Mouse (Mus musculus): ENCODE measurements at regions not wholly inside any gene's neighbourhood (a gene's known extent, or its start where the extent isn't known, plus 50 kb on each side); places are given as distances from the start of the nearest gene placed in this dataset.

- H3K4me3 ChIP-seq (replicated peaks; ENCODE audit: insufficient read depth, low read depth, low read length): no peak overlapping the region
- WGBS: 78% methylated on average over 5 of the region's 5 CpGs
- no peak overlapping the region for H3K27ac ChIP-seq (ENCODE audit: insufficient read depth, low read length)
- no peak for DNase-seq
- no peaks in the 10 kb centered on the region for H3K4me1 ChIP-seq (ENCODE audit: control insufficient read depth, insufficient read depth, low read length)
- TF ChIP-seq CTCF (IDR thresholded peaks at IDR 0.05; ENCODE audit: borderline replicate concordance, insufficient read depth, low read depth, low read length) (no peak), POLR2A (IDR thresholded peaks at IDR 0.05; ENCODE audit: borderline replicate concordance, insufficient read depth, low read length) (no peak)
- H3K27me3 ChIP-seq (ENCODE audit: control insufficient read depth, insufficient read depth, low read length): no peaks in the 10 kb centered on the region
Observed at GRCm38 (mm10) chr11:57917974-57918373, 85.4 kb upstream of the Hand1 start.

DNA sequence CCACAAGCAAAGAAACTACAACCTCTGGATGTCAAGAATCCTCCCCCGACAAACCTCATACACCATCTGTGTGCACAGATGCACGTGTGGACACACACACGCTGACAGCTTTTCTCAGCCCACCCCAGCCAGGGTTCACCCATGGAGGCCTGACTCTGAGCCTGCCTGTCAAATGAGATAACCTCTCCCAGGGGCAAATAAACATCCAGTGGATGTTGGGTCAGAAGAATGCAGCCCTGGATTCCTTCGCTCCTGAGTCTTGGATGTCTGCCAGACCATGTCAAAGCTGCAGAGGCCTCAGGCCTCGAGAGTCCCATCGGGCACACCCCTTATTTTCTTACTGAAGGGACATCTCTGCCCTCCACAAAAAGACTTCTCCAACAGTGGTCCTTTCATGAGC lies 83.4 kb upstream of the Hand1 start:
- WGBS: 14% methylated on average over 6 of the region's 6 CpGs
- Histone ChIP-seq H3K27me3 (ENCODE audit: control insufficient read depth, insufficient read depth, low read length) (no peaks in the 10 kb centered on the region), H3K4me3 (replicated peaks; ENCODE audit: insufficient read depth, low read depth, low read length) (no peak overlapping the region), H3K4me1 (ENCODE audit: control insufficient read depth, insufficient read depth, low read length) (no peaks in the 10 kb centered on the region), H3K27ac (ENCODE audit: insufficient read depth, low read length) (no peak overlapping the region)
- DNase-seq: no peak
- TF ChIP-seq POLR2A (IDR thresholded peaks at IDR 0.05; ENCODE audit: borderline replicate concordance, insufficient read depth, low read length) (no peak), CTCF (IDR thresholded peaks at IDR 0.05; ENCODE audit: borderline replicate concordance, insufficient read depth, low read depth, low read length) (no peak)

DNA sequence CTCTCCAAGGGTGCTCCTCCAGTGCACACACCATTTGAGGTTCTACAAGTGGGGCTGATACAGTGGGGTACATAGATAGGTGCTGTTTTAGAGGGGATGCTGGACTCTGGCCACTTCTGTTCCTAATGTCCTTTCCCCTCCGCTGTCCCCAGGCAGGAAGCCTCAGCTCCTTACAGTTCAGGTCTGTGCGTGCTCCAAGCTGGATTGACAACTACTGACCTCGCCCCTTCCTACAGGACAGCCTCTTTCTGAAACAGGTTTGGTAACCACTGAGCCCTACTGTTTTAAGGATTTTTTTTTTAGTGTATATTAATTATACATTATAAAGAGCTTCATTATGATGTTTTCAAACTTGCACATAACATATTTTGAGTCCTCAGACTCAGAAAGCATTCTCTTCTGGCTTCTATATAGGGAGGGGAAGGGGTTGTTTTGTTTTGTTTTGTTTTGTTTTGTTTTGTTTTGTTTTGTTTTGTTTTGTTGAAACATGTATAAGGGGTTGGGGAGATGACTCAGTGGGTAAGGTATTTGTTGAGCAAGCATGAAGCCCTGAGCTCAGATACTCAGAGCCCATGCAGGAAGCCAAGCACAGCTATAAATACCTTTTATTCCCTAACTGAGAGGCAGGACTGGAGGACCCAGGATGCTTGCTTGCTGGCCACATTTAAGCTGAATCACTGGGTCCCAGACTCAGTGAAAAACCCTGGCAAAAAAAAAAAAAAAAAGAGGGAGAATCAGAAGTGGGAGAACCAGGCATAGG lies 81.4 kb upstream of the Hand1 start:
- DNase-seq: no peak
- 78% methylated on average over 3 of the region's 3 CpGs for WGBS
- no peak overlapping the region for H3K27ac ChIP-seq (ENCODE audit: insufficient read depth, low read length)
- H3K4me1 ChIP-seq (ENCODE audit: control insufficient read depth, insufficient read depth, low read length): no peaks in the 10 kb centered on the region
- TF ChIP-seq POLR2A (IDR thresholded peaks at IDR 0.05; ENCODE audit: borderline replicate concordance, insufficient read depth, low read length) (no peak), CTCF (IDR thresholded peaks at IDR 0.05; ENCODE audit: borderline replicate concordance, insufficient read depth, low read depth, low read length) (no peak)
- H3K27me3 ChIP-seq (ENCODE audit: control insufficient read depth, insufficient read depth, low read length): no peaks in the 10 kb centered on the region
- H3K4me3 ChIP-seq (replicated peaks; ENCODE audit: insufficient read depth, low read depth, low read length): no peak overlapping the region

GRCm38 (mm10) chr11:57913020-57913699 lies 80.5 kb upstream of the Hand1 start:
- Histone ChIP-seq H3K27me3 (ENCODE audit: control insufficient read depth, insufficient read depth, low read length) (no peaks in the 10 kb centered on the region), H3K4me3 (replicated peaks; ENCODE audit: insufficient read depth, low read depth, low read length) (no peak overlapping the region), H3K27ac (ENCODE audit: insufficient read depth, low read length) (no peak overlapping the region), H3K4me1 (ENCODE audit: control insufficient read depth, insufficient read depth, low read length) (no peaks in the 10 kb centered on the region)
- WGBS: 54% methylated on average over 14 of the region's 14 CpGs
- no peak for DNase-seq
- no peak for TF ChIP-seq POLR2A (IDR thresholded peaks at IDR 0.05; ENCODE audit: borderline replicate concordance, insufficient read depth, low read length)
- no peak for TF ChIP-seq CTCF (IDR thresholded peaks at IDR 0.05; ENCODE audit: borderline replicate concordance, insufficient read depth, low read depth, low read length)

GRCm38 (mm10) chr11:57911698-57912283 lies 79.2 kb upstream of the Hand1 start:
- no peak for DNase-seq
- Histone ChIP-seq H3K4me3 (replicated peaks; ENCODE audit: insufficient read depth, low read depth, low read length) (no peak overlapping the region), H3K4me1 (ENCODE audit: control insufficient read depth, insufficient read depth, low read length) (no peaks in the 10 kb centered on the region), H3K27ac (ENCODE audit: insufficient read depth, low read length) (no peak overlapping the region), H3K27me3 (ENCODE audit: control insufficient read depth, insufficient read depth, low read length) (no peaks in the 10 kb centered on the region)
- TF ChIP-seq POLR2A (IDR thresholded peaks at IDR 0.05; ENCODE audit: borderline replicate concordance, insufficient read depth, low read length) (no peak), CTCF (IDR thresholded peaks at IDR 0.05; ENCODE audit: borderline replicate concordance, insufficient read depth, low read depth, low read length) (no peak)
- WGBS: 49% methylated on average over 10 of the region's 10 CpGs

DNA sequence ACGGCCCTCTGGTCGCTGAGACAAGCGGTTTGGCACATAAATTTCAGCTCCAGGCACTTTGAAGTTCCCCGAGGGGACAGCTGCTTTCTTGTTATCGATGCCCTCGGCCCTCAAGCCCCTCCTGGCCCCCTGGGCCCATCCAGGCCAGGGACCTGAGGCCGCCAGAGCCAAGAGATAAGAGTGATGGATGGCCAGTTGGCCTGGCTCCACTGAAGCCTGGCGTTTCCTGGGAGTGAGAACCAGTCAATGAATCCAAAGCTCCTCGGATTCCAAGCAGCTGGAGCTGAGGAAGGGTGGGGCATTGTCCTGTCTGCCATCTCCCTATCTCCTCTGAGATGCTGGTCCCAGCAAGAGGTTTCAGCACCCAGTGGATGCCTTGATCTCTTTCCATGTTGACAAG lies 71.6 kb upstream of the Hand1 start:
- Histone ChIP-seq H3K27ac (ENCODE audit: insufficient read depth, low read length) (no peak overlapping the region), H3K4me3 (replicated peaks; ENCODE audit: insufficient read depth, low read depth, low read length) (no peak overlapping the region), H3K27me3 (ENCODE audit: control insufficient read depth, insufficient read depth, low read length) (no peaks in the 10 kb centered on the region), H3K4me1 (ENCODE audit: control insufficient read depth, insufficient read depth, low read length) (no peaks in the 10 kb centered on the region)
- WGBS: 45% methylated on average over 9 of the region's 9 CpGs
- no peak for DNase-seq
- no peak for TF ChIP-seq CTCF (IDR thresholded peaks at IDR 0.05; ENCODE audit: borderline replicate concordance, insufficient read depth, low read depth, low read length)
- TF ChIP-seq POLR2A (IDR thresholded peaks at IDR 0.05; ENCODE audit: borderline replicate concordance, insufficient read depth, low read length): no peak

- WGBS: 60% methylated on average over 4 of the region's 4 CpGs
- no peak for TF ChIP-seq POLR2A (IDR thresholded peaks at IDR 0.05; ENCODE audit: borderline replicate concordance, insufficient read depth, low read length)
- Histone ChIP-seq H3K27ac (ENCODE audit: insufficient read depth, low read length) (no peak overlapping the region), H3K4me3 (replicated peaks; ENCODE audit: insufficient read depth, low read depth, low read length) (no peak overlapping the region), H3K4me1 (ENCODE audit: control insufficient read depth, insufficient read depth, low read length) (no peaks in the 10 kb centered on the region), H3K27me3 (ENCODE audit: control insufficient read depth, insufficient read depth, low read length) (no peaks in the 10 kb centered on the region)
- no peak for DNase-seq
Observed at GRCm38 (mm10) chr11:57899335-57899734, 66.7 kb upstream of the Hand1 start.

DNA sequence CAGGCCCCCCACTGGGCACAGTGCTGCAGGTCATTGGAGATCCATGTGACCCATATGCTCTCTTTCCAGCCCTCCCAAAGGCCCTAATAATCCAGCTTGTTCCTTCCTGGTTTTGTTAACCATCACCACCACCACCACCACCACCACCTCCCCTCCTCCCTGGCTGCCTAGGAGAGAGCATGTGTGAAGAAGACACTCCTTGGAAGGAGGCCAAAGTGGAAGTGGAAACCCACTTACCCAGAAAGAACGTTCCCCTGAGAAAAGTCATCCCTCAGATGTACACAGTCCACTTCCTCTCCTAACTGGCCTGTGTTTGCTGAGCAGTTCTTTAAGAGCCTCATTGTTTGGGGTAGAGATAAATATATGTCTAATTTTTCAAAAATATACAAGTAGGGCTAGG lies 62.9 kb upstream of the Hand1 start:
- H3K4me1 ChIP-seq (ENCODE audit: control insufficient read depth, insufficient read depth, low read length): no peaks in the 10 kb centered on the region
- no peaks in the 10 kb centered on the region for H3K27me3 ChIP-seq (ENCODE audit: control insufficient read depth, insufficient read depth, low read length)
- H3K27ac ChIP-seq (ENCODE audit: insufficient read depth, low read length): no peak overlapping the region
- no peak overlapping the region for H3K4me3 ChIP-seq (replicated peaks; ENCODE audit: insufficient read depth, low read depth, low read length)
- TF ChIP-seq CTCF (IDR thresholded peaks at IDR 0.05; ENCODE audit: borderline replicate concordance, insufficient read depth, low read depth, low read length) (no peak), POLR2A (IDR thresholded peaks at IDR 0.05; ENCODE audit: borderline replicate concordance, insufficient read depth, low read length) (no peak)
- 23% methylated on average over 1 of the region's 1 CpGs for WGBS
- DNase-seq: no peak

All from cerebellum, adult 2 months (tissue).